Mouse (Mus musculus): ENCODE data around the gene Polr3b.

Gene Polr3b

GRCm38 (mm10) chr10:84760118-84761111 lies 138.3 kb downstream of the Polr3b start:
- DNase-seq (ENCODE audit: low spot score): no peak

DNA sequence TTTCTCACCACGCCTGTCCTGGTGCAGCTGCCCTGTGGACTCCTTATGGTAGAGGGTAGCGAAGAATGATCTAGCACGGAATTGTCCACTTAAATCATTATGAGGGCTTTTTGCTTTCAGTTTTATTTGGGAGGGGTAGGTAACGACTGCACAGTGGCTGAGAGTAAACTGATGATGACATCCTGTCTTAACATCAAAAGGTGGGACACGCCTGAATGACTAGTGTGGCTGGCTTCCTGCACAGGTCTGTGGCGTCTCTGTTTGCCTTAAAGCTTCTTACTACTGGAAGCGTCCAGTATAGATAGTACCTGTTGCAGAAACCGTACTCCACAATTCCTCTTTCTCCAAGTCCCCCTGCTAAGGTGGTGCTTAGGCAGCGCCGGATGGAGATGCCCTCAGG lies 146.7 kb downstream of the Polr3b start:
- no peak for DNase-seq (ENCODE audit: low spot score)

DNA sequence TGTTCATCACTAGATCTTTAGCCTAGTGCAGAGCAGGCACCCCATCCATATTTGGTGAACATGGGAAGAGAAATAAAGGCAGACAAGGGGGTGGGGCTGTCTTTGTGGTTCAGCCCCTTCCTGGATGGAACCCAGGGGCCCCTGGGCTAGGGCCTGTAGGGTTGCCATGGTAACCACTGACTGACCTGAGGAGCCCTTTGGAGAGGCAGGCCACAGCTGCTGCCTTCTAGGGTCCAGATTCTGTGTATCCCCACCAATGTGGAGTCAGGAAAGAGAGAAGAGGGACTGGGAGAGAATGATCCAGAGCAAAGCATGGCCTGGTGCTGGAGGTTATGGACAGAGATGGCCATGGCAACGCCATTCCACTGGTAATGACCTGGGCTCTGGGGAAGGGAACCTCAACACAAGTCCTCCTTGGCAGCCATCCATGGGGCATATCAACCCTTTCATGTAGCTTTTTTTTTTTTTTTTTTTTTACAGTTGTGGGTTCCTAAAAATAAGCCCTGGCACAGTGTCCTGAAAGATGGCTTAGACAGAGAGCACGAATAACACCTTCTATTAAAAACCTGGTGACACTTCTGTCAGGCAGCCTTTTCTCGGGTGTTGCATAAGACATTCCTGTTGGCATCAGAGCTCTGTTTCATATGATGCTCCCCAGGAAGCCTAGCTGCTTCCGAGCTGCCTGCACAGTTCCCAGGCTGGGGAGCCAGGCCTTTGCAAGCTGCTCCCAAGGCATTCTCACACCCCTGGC lies 150.5 kb downstream of the Polr3b start:
- no peak for DNase-seq (ENCODE audit: low spot score)

- DNase-seq (ENCODE audit: low spot score): no peak
Measured at GRCm38 (mm10) chr10:84773889-84774288, 151.8 kb downstream of the Polr3b start.

DNA sequence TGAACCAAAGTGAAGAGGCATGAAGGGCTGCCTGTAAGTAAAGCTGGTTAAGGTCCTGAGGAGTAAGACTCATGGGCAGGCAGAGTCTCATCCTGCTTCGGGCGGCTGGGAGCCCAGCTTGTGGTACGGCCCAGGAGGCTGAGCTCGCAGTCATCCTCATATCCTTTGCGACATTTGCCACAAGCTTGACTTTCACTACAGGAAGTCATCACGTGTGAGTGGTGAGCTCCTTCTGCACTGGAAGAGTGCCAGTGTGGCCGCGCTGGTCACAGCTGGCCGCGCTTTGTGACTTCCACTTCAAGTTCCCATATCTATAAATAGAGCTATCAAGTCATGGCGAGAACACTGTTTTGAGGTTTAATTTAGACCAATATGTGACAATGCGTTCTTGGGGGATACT lies 152.5 kb downstream of the Polr3b start:
- peak; percentile 54 for DNase-seq (ENCODE audit: low spot score)

Data from spleen, adult 12 weeks (tissue).